Mouse (Mus musculus): ENCODE measurements at regions not wholly inside any gene's neighbourhood (a gene's known extent, or its start where the extent isn't known, plus 50 kb on each side); places are given as distances from the start of the nearest gene placed in this dataset.

- no peak for DNase-seq (ENCODE audit: low spot score in 2 of 2)
Observed at GRCm38 (mm10) chr10:45957686-45958085, 380.1 kb downstream of the Hace1 start.

GRCm38 (mm10) chr10:45972240-45972639 is 394.6 kb downstream of the Hace1 start:
- no peak for DNase-seq (ENCODE audit: low spot score in 2 of 2)

- DNase-seq (ENCODE audit: low spot score in 2 of 2) = no peak
Observed at GRCm38 (mm10) chr10:45982731-45983274, 405.2 kb downstream of the Hace1 start.

- no peak for DNase-seq (ENCODE audit: low spot score in 2 of 2)
Observed at GRCm38 (mm10) chr10:45983671-45984335, 406.2 kb downstream of the Hace1 start.

- DNase-seq (ENCODE audit: low spot score in 2 of 2) = no peak
Observed at GRCm38 (mm10) chr10:45986341-45986740, 408.7 kb downstream of the Hace1 start.

GRCm38 (mm10) chr10:46006319-46006718 is 428.7 kb downstream of the Hace1 start:
- DNase-seq (ENCODE audit: low spot score in 2 of 2) = no peak

GRCm38 (mm10) chr10:46011916-46012596 is 434.4 kb downstream of the Hace1 start:
- peak in 1 of 2 experiments; percentile 7 for DNase-seq (ENCODE audit: low spot score in 2 of 2)

GRCm38 (mm10) chr10:46012599-46012998 is 435.0 kb downstream of the Hace1 start:
- no peak for DNase-seq (ENCODE audit: low spot score in 2 of 2)

- no peak for DNase-seq (ENCODE audit: low spot score in 2 of 2)
Observed at GRCm38 (mm10) chr10:46016295-46016694, 438.7 kb downstream of the Hace1 start.

GRCm38 (mm10) chr10:46045474-46046093 is 468.0 kb downstream of the Hace1 start:
- DNase-seq (ENCODE audit: low spot score in 2 of 2) = no peak

- DNase-seq (ENCODE audit: low spot score in 2 of 2) = no peak
Observed at GRCm38 (mm10) chr10:46046094-46046749, 468.6 kb downstream of the Hace1 start.

GRCm38 (mm10) chr10:46046890-46047414 is 469.3 kb downstream of the Hace1 start:
- no peak for DNase-seq (ENCODE audit: low spot score in 2 of 2)

- DNase-seq (ENCODE audit: low spot score in 2 of 2) = no peak
Observed at GRCm38 (mm10) chr10:46047591-46047990, 470.0 kb downstream of the Hace1 start.

GRCm38 (mm10) chr10:46057362-46058198 is 480.0 kb downstream of the Hace1 start:
- peak in 1 of 2 experiments; percentile 11 for DNase-seq (ENCODE audit: low spot score in 2 of 2)

GRCm38 (mm10) chr10:46058199-46058472 is 480.5 kb downstream of the Hace1 start:
- DNase-seq (ENCODE audit: low spot score in 2 of 2) = no peak

GRCm38 (mm10) chr10:46059285-46059684 is 481.7 kb downstream of the Hace1 start:
- DNase-seq (ENCODE audit: low spot score in 2 of 2) = no peak

- no peak for DNase-seq (ENCODE audit: low spot score in 2 of 2)
Observed at GRCm38 (mm10) chr10:46063831-46064230, 486.2 kb downstream of the Hace1 start.

- DNase-seq (ENCODE audit: low spot score in 2 of 2) = no peak
Observed at GRCm38 (mm10) chr10:46070766-46071165, 493.1 kb downstream of the Hace1 start.

- DNase-seq (ENCODE audit: low spot score in 2 of 2) = no peak
Observed at GRCm38 (mm10) chr10:46071220-46071619, 493.6 kb downstream of the Hace1 start.

- DNase-seq (ENCODE audit: low spot score in 2 of 2) = no peak
Observed at GRCm38 (mm10) chr10:46071810-46072549, 494.4 kb downstream of the Hace1 start.
